ENCODE assay signal across 15 mouse cellular contexts in the genomic region with DNA sequence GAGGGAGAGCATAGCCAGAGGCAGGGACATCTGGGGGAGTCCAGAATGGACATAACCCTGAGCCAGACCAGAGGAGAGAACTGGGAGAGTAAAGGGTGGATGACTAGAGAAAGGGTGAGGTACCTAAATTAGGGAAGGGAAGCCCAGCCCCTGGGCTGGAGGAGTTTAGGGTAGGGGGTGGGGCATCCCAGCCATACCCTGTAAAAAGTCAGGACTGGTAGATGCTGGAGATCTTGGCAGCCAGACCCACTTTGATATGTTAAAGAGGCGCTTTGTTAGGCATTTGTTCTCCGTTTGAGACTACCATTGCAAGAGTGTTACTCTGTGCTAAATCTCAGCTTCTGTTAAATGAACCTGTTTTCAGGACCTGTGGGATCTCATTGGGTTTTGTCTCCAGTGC. TPM values are rescaled to one million over a fixed set of nuclear protein-coding genes. Genes with fewer than 3 reads are reported as not detected.
A peak's percentile ranks its signal among the peaks of the same experiment; 100 is the strongest.
DNase-seq lines count a peak whose midpoint lies in the region; ATAC-seq and TF ChIP-seq lines count a peak whose summit lies in the region.
"Had no signal": no experiment of that assay in that cellular context is flagged by ENCODE, and none has a peak within 500 bp of the region (broad histone marks: within the 10 kb centered on the region; RNA-seq: fewer than 3 reads in every experiment).

No protein-coding gene starts in this region.

- no peak for ATAC-seq in hindbrain, embryonic 14.5 days (ENCODE audit: low FRiP score)
- ATAC-seq in neural tube, embryonic 15.5 days (ENCODE audit: low FRiP score), result no peak
- ATAC-seq: CD4-positive, CD25-positive, alpha-beta regulatory T cell, adult 4 months; lung, postnatal 0 days had no signal

- TF ChIP-seq EP300 in ES-Bruce4 (IDR thresholded peaks at IDR 0.05; ENCODE audit: insufficient read depth, low read depth, low read length), result 0 out of 2 replicates have a peak, but pooled peaks have one; percentile 54

- intact Hi-C loops in heart, postnatal 14 days (cut with DNase I), result no loop called here

- no peaks in the 10 kb centered on the region for H3K9me3 ChIP-seq in hindbrain, embryonic 14.5 days (ENCODE audit: control insufficient read depth, low read length)
- H3K9me3 ChIP-seq in hindbrain, embryonic 10.5 days, result no peaks in the 10 kb centered on the region
- H3K9me3 ChIP-seq in ES-Bruce4 (replicated peaks; ENCODE audit: control insufficient read depth, insufficient read depth, low read length, poor library complexity, severe bottlenecking), result no peaks in the 10 kb centered on the region
- no peaks in the 10 kb centered on the region for H3K9me3 ChIP-seq in neural tube, embryonic 15.5 days (replicated peaks)
- H3K9me3 ChIP-seq: kidney, embryonic 15.5 days; liver, embryonic 13.5 days had no signal

- 16% methylated on average over 2 of the region's 2 CpGs for WGBS in hindbrain, embryonic 14.5 days
- 20% methylated on average over 2 of the region's 2 CpGs for WGBS in hindbrain, embryonic 10.5 days
- WGBS in neural tube, embryonic 15.5 days, result 26% methylated on average over 2 of the region's 2 CpGs

- peaks cover 14% of the 10 kb centered on the region for H3K36me3 ChIP-seq in hindbrain, embryonic 14.5 days (replicated peaks; ENCODE audit: control insufficient read depth, insufficient read depth)
- peaks cover 5% of the 10 kb centered on the region; the same call in 1 of the 2 replicates for H3K36me3 ChIP-seq in hindbrain, embryonic 10.5 days
- peaks cover 44% of the 10 kb centered on the region for H3K36me3 ChIP-seq in ES-Bruce4 (ENCODE audit: control insufficient read depth, insufficient read depth, low read length, poor library complexity, severe bottlenecking)
- H3K36me3 ChIP-seq in neural tube, embryonic 15.5 days, result peaks cover 7% of the 10 kb centered on the region; the same call in 1 of the 2 replicates
- H3K36me3 ChIP-seq: liver, embryonic 13.5 days had no signal

- TF ChIP-seq POLR2A in ES-Bruce4 (IDR thresholded peaks at IDR 0.05; ENCODE audit: insufficient read depth, low read length), result no peak

- no peak overlapping the region for H3K4me2 ChIP-seq in hindbrain, embryonic 14.5 days (replicated peaks)
- H3K4me2 ChIP-seq in neural tube, embryonic 15.5 days, result no peak overlapping the region
- H3K4me2 ChIP-seq: kidney, embryonic 15.5 days; liver, embryonic 13.5 days had no signal

- H3K4me1 ChIP-seq in hindbrain, embryonic 14.5 days (replicated peaks; ENCODE audit: control insufficient read depth, insufficient read depth, low read length), result peaks cover 17% of the 10 kb centered on the region
- H3K4me1 ChIP-seq in hindbrain, embryonic 10.5 days (replicated peaks), result peaks cover 29% of the 10 kb centered on the region
- H3K4me1 ChIP-seq in ES-Bruce4 (ENCODE audit: control insufficient read depth, insufficient read depth, low read length), result peaks cover 11% of the 10 kb centered on the region
- H3K4me1 ChIP-seq in neural tube, embryonic 15.5 days, result peaks cover 56% of the 10 kb centered on the region

- H3K27ac ChIP-seq in hindbrain, embryonic 14.5 days, result peak overlapping the region; percentile 59; the same call in 1 of the 2 replicates
- H3K27ac ChIP-seq in hindbrain, embryonic 10.5 days, result no peak overlapping the region
- peak overlapping the region; percentile 80 for H3K27ac ChIP-seq in ES-Bruce4 (ENCODE audit: insufficient read depth, low read length)
- H3K27ac ChIP-seq in neural tube, embryonic 15.5 days (replicated peaks), result peak overlapping the region; percentile 68
- H3K27ac ChIP-seq: kidney, embryonic 15.5 days; liver, embryonic 13.5 days had no signal

- TF ChIP-seq CTCF in ES-Bruce4 (IDR thresholded peaks at IDR 0.05; ENCODE audit: low read depth, low read length), result no peak

- H3K27me3 ChIP-seq in hindbrain, embryonic 14.5 days (ENCODE audit: control insufficient read depth, insufficient read depth, low read length), result no peaks in the 10 kb centered on the region
- H3K27me3 ChIP-seq in hindbrain, embryonic 10.5 days (ENCODE audit: insufficient read depth, poor library complexity, severe bottlenecking), result 0 out of 2 replicates have a peak, but pooled peaks cover 5% of the 10 kb centered on the region
- no peaks in the 10 kb centered on the region for H3K27me3 ChIP-seq in ES-Bruce4 (ENCODE audit: control insufficient read depth, insufficient read depth, low read length, poor library complexity, severe bottlenecking)
- H3K27me3 ChIP-seq in neural tube, embryonic 15.5 days (replicated peaks), result no peaks in the 10 kb centered on the region
- H3K27me3 ChIP-seq: kidney, embryonic 15.5 days had no signal

- H3K4me3 ChIP-seq in hindbrain, embryonic 14.5 days (replicated peaks; ENCODE audit: low read length), result no peak overlapping the region
- H3K4me3 ChIP-seq in hindbrain, embryonic 10.5 days, result no peak overlapping the region
- no peak overlapping the region for H3K4me3 ChIP-seq in ES-Bruce4 (ENCODE audit: low read depth, low read length)
- H3K4me3 ChIP-seq in neural tube, embryonic 15.5 days (replicated peaks), result no peak overlapping the region
- H3K4me3 ChIP-seq: kidney, embryonic 15.5 days; liver, embryonic 13.5 days had no signal

- DNase-seq in hindbrain, embryonic 14.5 days (ENCODE audit: low spot score), result no peak
- no peak for DNase-seq in hindbrain, embryonic 10.5 days (ENCODE audit: low spot score)
- peak; percentile 79 for DNase-seq in WW6 (ENCODE audit: low read depth, low spot score)
- DNase-seq in heart, postnatal 14 days, result no peak
- no peak for DNase-seq in lung, postnatal 4 days
- DNase-seq: adrenal gland, postnatal 25 days; cerebellum, adult 11 months; cerebellum, postnatal 36 days; liver, embryonic 13.5 days; thymus, adult 18-20 months had no signal

- no peak overlapping the region for H3K9ac ChIP-seq in hindbrain, embryonic 14.5 days
- H3K9ac ChIP-seq in ES-Bruce4 (ENCODE audit: low read depth, poor library complexity, severe bottlenecking), result no peak overlapping the region
- no peak overlapping the region for H3K9ac ChIP-seq in neural tube, embryonic 15.5 days (replicated peaks)
- H3K9ac ChIP-seq: kidney, embryonic 15.5 days; liver, embryonic 13.5 days had no signal

RNA-seq across cellular contexts. Expression of gene Gpt2, which starts 6.2 kb away (rescaled TPM):
- 56.7 and 67.1 TPM in 2 replicates for polyA plus RNA-seq in hindbrain, embryonic 14.5 days (2014; fragmentation: Nextera tagmentation; extraction: Ambion mirVana)
- 32.2 and 35.3 TPM in 2 replicates for polyA plus RNA-seq in hindbrain, embryonic 10.5 days (2016; fragmentation: Nextera tagmentation; extraction: Ambion mirVana)
- 29.1 and 31.1 TPM in 2 replicates for polyA plus RNA-seq in ES-Bruce4 (2011; ENCODE audit: insufficient read depth, insufficient read length, low read depth, missing spikeins)
- polyA plus RNA-seq in neural tube, embryonic 15.5 days (2015; fragmentation: Nextera tagmentation; extraction: Ambion mirVana), result 51.2 and 60.2 TPM in 2 replicates
- total RNA-seq in heart, postnatal 14 days (2021), result 10 to 100 TPM; 37.6 to 45.2 TPM

RNA-seq across cellular contexts. Expression of gene Dnaja2, which starts 56.6 kb away (rescaled TPM):
- polyA plus RNA-seq in hindbrain, embryonic 14.5 days (2014; fragmentation: Nextera tagmentation; extraction: Ambion mirVana), result 172 and 197 TPM in 2 replicates
- 173 and 194 TPM in 2 replicates for polyA plus RNA-seq in hindbrain, embryonic 10.5 days (2016; fragmentation: Nextera tagmentation; extraction: Ambion mirVana)
- polyA plus RNA-seq in ES-Bruce4 (2011; ENCODE audit: insufficient read depth, insufficient read length, low read depth, missing spikeins), result 221 and 234 TPM in 2 replicates
- polyA plus RNA-seq in neural tube, embryonic 15.5 days (2015; fragmentation: Nextera tagmentation; extraction: Ambion mirVana), result 168 and 176 TPM in 2 replicates
- 100 to 1,000 TPM; 229 to 234 TPM for total RNA-seq in heart, postnatal 14 days (2021)
